Mouse (Mus musculus) yolk sac, embryonic 10.5 days (tissue): ENCODE data around the gene P2rx7.

Experiments used
- DNase-seq: peaks from one replicate; pipeline ENCODE4 v3.0.0-alpha.2; 2017; ENCODE audit warnings: low spot score

The P2rx7 gene

GRCm38 (mm10) chr5:122731321-122731720 lies 87.6 kb downstream of the P2rx7 start:
- peak; percentile 63 for DNase-seq

- DNase-seq = peak; percentile 68
Measured at GRCm38 (mm10) chr5:122731991-122732673, 88.4 kb downstream of the P2rx7 start.

GRCm38 (mm10) chr5:122733881-122734280 lies 90.2 kb downstream of the P2rx7 start:
- DNase-seq = no peak

- DNase-seq = no peak
Measured at GRCm38 (mm10) chr5:122735853-122736252, 92.1 kb downstream of the P2rx7 start.

- no peak for DNase-seq
Measured at GRCm38 (mm10) chr5:122736761-122737160, 93.0 kb downstream of the P2rx7 start.
